Mouse (Mus musculus) kidney, adult 8-10 months (tissue): ENCODE measurements at regions not wholly inside any gene's neighbourhood (a gene's known extent, or its start where the extent isn't known, plus 50 kb on each side); places are given as distances from the start of the nearest gene placed in this dataset.

Source experiments
- DNase-seq, 2 experiments: peaks; one replicate each; pipeline ENCODE4 v3.0.0; 2022

GRCm38 (mm10) chr2:92544364-92545151, 54.9 kb upstream of the Chst1 start:
- DNase-seq: no peak

- no peak for DNase-seq
Observed at GRCm38 (mm10) chr2:92540841-92541240, 58.7 kb upstream of the Chst1 start.

GRCm38 (mm10) chr2:92531996-92532395, 67.5 kb upstream of the Chst1 start:
- DNase-seq: no peak

- no peak for DNase-seq
Observed at GRCm38 (mm10) chr2:92530677-92531076, 68.8 kb upstream of the Chst1 start.

GRCm38 (mm10) chr2:92529670-92530322, 69.5 kb upstream of the Slc35c1 start:
- no peak for DNase-seq

- DNase-seq: peak; percentile 81 to 83
Observed at GRCm38 (mm10) chr2:92529071-92529641, 68.8 kb upstream of the Slc35c1 start.

- peak; percentile 27 to 31 for DNase-seq
Observed at GRCm38 (mm10) chr2:92528119-92528830, 67.9 kb upstream of the Slc35c1 start.

- DNase-seq: no peak
Observed at GRCm38 (mm10) chr2:92526676-92527395, 66.5 kb upstream of the Slc35c1 start.

- DNase-seq: no peak
Observed at GRCm38 (mm10) chr2:92525628-92526027, 65.3 kb upstream of the Slc35c1 start.

GRCm38 (mm10) chr2:92525062-92525623, 64.8 kb upstream of the Slc35c1 start:
- no peak for DNase-seq

- DNase-seq: peak; percentile 18 to 41
Observed at GRCm38 (mm10) chr2:92524346-92524905, 64.1 kb upstream of the Slc35c1 start.

GRCm38 (mm10) chr2:92523321-92523895, 63.1 kb upstream of the Slc35c1 start:
- no peak for DNase-seq

GRCm38 (mm10) chr2:92521527-92521926, 61.2 kb upstream of the Slc35c1 start:
- DNase-seq: peak; percentile 72 to 78

- no peak for DNase-seq
Observed at GRCm38 (mm10) chr2:92519396-92519795, 59.1 kb upstream of the Slc35c1 start.

GRCm38 (mm10) chr2:92518891-92519290, 58.6 kb upstream of the Slc35c1 start:
- DNase-seq: no peak

GRCm38 (mm10) chr2:92514961-92515360, 54.6 kb upstream of the Slc35c1 start:
- DNase-seq: no peak

GRCm38 (mm10) chr2:92511771-92512744, 51.7 kb upstream of the Slc35c1 start:
- DNase-seq: no peak
